Mouse (Mus musculus): ENCODE data around the gene B3galt1.

B3galt1 gene

DNA sequence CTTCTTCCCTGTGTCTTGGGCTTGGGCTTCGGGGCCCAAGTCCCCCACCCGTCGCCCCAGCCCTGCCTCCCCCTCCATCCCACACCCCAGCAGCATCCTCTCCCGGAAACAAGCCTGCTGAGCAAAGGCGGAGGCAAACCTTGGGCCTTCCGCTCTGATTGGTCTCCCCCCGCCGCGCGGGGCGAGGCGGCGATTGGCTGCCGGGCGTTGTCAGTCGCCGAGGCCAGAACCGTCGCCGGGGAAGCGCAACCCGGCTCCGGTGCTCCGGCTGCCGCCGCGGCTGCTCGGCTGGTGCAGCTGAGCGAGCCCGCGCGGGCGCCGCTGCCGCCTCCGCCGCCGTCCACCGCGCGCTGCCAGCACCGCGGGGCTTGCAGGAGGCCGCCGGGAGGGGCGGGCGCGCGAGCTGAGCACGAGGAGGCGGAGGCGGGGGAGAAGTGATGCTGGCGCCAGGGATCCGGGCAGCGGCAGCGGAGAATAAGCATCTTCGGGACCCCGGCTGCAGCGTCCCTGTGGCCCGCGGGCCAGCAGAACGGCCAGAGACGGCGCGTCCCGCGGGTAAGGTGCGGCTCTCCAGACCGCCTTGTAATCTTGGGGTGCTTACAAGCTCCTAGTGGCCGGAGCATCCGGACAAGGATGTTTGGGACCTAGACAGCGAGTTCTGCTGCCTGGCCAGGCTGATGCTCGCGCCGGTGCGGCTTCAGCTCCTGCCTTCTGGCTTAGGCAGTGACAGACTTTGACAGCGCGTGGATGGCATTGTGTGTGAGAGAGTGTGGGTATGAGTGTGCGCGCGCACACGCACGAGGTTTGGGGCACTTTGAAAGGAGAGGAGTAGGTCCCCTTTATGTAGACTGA lies at the start of gene B3galt1:
Gene B3galt1, plus strand, starts transcription at position 392 of the 852 bp plus-strand sequence.
- peak; percentile 50 for DNase-seq

DNA sequence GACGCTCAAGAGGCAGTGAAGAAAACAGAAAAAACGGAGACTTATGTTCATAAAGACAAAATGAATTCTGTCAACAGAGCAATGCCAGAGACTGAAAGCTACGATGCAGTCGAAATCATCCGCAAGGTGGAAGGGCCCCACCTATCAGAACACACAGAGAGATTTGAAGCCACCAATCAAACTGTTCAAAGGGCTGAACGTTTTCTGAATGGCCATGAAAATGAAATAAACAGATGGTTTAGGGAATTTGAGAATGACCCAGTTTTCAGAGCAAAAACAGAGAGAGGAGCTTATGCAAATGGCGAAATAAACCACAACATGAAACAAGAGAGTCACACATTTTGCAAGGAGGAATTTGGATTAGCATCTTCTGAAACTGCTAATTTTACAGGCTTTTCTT lies 49.3 kb upstream of the B3galt1 start:
- DNase-seq, result no peak

DNA sequence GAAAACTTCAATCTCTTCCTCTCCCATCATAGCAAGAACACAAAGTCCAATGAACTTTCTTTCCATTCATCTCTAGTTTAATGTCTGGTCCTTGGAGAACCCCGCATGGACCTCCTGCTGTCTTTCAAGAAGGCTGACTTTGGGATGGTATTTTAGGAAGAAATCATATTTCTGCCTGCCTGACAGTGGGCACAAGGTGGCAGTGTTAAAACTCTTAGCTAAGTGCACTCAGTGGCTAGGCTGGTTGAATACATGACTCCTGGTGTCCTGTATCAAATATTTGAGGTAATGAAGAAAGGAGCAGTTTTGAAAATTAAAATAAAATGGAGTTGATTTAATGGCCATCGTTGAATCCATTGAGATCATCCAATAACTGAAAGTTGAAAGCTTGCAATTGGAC lies 30.3 kb upstream of the B3galt1 start:
- no peak for DNase-seq

DNA sequence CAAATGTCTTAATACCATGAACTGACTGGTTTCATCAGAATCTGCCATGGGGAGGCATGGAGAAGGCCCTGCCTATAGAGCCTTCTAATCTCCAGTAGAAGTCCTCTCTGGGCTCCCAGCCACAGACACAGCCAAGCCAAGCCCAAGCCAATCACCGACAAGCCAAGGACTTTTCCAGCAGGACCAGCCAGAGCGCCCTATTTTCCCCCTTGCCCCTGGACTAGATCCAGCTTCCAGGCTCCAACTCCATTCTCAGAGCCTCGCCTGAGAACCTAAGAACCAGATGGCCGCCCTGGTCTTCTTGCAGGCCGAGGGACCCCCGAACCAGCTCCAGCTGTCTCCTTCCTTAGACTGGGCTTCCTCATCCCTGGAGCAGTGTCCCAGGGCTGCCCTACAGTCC lies 26.2 kb upstream of the B3galt1 start:
- no peak for DNase-seq

DNA sequence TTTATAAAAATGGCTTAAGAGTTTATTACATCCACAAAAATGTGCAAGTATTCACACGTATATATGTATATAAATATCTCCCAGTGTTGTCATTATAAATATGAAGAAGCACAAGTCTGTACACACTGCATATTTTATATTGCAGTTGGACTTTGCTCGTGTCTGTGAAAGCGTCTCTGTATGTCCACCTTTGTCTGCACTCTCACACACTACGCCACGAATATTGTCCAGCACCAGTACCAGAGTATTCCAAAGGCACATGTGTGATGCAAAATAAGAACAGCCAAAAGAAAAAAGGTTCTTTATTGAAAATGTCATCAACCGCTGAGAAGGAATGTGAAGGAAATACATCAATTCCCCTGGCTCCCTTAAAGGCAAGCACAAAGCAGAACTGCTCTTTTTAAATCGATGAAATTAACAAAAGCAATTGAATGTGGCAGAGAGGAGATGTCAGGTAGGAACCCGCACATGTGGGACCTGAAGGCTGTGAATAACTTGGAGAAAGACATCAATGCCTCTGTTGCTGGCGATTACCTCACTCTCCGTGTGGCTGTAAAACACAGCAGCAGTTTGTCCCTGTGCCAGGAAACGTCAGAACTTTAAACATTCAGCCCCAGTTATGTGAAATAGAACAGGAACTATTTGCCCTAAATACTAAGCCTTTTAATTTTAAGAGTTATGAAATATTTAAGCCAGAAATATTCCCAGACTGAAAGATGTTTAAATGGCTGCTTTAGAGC lies 23.5 kb upstream of the B3galt1 start:
- DNase-seq, result no peak

DNA sequence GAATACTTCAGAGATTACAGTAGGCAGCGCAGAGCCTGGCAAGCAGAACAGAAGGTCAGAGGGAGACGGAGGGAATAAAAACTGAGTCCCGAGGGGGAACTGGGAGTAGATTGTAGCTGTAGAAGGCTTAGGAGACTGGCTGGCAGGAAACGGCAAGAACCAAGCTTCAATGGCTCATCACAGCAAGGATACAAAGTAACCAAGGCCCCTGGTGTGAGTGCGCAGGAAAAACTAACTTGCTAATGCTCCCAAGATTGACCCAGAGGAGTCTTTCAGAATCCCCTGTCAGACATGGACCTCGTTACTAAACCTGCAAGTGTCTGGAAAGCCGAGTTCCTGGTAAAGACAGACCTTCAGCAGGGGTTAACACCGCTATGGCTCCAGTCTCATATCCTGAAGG lies 21.2 kb upstream of the B3galt1 start:
- DNase-seq, result no peak

DNA sequence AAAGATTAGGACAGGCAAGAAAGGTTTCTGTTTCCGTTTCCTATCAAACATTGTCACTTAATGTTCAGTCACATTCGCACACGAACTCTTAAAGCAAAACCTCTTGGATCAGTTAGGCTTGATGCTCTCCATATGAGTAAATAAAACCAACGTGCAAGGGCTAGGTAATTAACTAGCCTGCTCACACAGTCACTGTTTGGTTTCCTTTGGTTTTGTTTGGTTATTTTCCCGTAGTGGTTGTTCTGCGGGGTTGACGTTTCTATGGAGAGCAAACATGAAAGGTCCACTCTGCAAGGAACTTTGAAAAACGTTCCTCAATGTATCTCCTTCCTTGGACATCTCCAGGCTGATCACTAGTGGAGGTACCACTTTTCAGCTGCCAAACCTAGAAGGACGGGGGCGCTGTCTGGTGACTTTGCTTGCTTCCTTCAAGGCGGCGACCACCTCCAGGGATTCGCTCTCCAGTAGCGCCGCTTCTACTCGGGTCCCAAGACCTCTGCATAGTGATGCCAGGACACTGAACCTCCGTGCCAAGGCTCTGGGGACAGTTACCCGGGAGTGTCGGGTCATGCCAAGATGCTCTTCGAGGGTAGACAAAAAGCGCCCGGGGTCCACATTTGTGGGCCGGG lies 706 bp upstream of the B3galt1 start:
- peak; percentile 4 for DNase-seq

DNA sequence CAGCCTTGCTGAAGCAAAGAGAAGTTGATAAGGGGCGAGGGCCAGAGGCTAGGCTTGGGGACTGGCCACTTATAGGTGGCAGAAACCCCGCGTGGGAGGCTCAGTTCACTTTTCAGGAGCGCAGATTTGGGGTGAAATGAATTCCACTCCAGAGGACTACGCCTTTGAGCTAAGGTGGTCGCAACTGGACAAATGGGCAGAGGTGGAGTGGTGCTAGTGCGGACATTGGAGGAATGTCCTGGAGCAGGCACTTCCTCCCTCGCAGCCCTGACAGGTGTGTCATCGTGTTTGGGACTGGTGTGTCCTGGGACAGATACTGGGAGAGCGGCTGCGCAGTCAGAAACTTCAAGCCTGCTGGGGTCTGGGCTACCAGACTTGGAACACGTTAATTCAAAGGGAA lies 895 bp downstream of the B3galt1 start:
- no peak for DNase-seq

DNA sequence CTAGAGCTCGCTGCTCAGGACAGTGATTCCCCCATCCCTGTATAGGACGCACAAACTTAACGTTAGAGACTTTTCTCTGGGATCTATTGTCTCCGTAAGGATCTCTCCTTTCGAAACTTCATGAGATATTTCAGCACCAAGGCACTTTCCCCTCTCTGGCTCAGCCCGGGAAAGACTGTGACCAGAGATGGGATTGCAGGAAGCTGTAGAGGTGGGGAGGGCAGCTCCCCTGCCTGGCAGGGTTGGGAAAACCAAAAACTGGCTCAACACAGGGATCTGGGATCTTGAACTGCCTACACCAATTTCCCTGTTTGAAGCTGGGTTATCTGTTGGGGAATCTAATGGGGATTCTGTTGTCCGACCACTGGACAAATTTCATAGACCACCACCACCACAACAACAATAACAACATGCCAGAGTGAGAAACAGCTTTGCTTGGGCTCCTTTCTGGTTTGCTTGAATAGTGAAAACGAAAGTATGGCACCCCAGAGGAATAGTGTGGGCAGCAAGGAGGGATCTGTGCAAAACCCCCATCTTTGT lies 1.5 kb downstream of the B3galt1 start:
- no peak for DNase-seq

DNA sequence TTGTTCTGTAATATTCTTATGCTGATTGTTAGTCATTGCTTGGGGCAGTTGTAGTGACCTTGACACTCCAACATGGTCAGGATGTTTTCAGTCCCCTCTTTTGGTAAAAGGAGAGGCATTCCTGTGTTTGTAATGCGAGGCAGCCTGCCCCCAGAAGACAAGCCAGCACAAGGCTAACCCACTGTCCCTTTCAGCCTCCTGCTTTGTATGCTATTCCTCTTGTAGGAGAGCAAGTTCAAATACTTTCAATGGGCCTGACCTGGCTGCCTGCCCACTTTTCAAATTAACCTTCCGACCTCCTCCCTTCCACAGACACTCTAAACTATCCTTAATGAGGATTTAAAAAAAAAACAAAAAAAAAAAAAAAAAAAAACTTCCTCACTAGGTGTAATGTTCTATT lies 11.0 kb downstream of the B3galt1 start:
- no peak for DNase-seq

DNA sequence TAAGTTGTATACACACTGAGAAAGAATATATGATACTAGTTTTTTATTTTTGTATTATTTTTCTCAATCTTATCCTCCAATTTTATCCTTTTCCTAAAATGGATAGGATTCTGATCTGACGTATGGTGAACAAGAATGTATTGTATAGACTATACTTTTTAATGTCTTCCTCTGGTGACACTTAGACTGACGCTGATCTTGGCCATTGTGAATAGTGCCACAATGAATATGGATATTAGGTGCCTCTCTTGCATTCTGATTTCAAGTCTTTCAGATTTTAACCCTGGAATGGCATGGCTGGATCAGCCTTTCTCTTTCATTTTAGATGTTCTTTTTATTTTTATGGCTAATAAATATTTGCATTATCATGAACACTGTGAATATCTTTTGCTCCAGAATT lies 17.4 kb downstream of the B3galt1 start:
- no peak for DNase-seq

DNA sequence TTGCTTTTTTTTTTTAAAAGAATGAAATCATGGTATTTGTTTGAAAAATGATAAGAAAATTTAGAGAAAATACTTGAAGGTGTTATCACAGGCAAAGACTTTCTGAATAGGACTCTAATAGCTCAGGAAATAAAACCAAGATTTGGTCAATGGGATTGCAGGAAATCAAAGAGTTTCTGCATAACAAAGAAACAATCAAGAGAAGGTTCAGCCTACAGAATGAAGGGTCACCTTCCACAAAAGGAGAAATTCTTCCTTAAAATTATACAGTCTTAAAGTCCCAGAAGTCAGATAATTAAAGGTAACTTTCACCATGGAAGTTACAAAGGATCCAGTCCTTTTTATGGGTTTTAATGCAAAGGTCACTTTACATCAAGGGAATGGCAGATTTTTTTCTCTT lies 24.7 kb downstream of the B3galt1 start:
- DNase-seq, result no peak

DNA sequence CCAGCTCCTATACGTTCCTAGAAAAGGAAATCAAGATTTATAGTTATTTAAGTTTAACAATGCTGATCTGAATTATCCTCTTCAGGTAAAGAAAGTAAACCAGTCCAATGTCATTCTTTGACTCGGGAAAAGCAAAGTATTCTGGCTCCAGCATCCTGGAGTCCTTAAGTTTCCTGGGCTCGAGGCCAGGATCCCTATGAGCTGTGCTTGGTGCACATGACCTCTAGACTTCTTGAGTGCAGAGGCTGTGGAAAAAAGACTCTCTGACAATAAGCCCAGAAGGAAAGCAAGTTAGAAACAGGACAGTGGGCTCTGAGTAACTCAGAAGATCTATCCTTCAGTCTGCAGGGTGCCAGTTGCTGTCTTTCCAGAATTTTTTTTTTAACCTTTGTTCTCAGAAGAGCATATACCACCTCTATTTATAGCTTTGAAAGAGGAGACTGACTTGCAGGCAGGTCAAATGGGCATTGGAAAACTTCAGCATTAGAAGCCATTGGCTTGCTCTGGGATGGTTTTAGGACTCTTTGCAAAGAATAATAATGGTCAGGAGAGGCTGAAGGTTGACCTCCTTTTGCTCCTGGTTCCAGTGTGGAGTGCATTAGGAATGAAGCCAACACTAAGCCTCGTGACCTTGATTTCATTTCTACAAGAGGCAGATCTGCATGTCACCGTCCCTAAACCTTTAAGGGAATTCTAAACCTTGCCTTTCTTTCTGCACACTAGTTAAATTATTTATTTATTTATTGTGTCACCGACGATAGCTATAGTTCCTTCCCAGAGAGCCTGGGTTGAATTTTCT lies 26.4 kb downstream of the B3galt1 start:
- DNase-seq, result peak; percentile 4

DNA sequence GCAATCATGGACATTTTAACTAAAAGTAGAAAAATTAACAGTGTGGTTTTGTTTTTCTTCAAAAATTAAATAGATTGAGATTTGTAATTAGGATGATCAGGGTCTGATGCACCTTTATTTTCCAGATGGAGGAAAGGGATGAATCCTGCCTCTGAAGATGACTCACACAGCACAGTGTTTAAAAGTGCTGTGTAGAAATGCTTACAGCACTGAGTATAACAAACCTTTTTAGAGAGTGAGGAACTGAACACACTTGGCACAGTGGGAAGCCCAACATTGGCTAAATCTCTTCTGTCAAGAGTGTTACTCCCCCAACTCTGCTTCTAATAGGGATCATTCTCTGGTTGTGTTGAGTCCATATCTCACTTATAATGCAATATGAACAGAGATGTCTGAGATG lies 57.2 kb downstream of the B3galt1 start:
- DNase-seq, result no peak

DNA sequence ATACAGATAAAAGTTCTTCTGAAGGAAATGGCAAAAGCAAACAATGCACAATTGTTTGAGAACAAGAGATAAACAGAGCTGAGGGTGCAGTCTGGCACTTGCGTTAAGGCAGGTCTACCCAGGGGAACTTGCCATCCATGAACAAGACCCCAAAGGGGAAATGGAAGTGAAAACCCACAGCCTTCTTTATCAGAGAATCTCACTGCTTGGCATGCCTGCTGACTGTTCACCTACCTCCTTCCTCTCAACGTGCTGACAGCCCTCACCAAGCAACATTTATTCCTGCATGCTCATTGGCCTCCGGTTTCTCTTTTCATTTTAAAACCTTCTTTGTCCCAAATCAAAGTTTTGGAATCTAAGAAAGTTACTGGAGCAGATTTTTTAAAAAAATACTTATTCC lies 62.0 kb downstream of the B3galt1 start:
- no peak for DNase-seq

DNA sequence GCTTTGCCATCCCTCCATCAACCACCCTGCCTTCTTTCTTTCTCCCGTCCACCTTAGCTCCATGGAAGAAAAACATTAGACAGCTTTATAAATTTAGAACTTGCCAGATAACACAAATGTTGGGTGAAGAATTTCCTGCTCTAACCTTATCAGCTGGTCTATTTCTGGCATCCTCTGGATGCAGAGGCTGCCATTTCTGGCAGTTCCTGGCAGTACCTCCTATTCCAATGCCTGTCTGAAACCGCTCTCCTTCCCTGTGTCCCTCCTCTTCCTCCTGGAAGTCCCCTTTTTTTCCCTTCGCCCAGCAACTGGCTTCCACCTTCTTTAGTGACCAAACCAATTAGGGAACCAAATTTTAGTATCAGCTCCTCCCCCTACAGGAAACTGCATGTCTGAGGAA lies 62.6 kb downstream of the B3galt1 start:
- no peak for DNase-seq

DNA sequence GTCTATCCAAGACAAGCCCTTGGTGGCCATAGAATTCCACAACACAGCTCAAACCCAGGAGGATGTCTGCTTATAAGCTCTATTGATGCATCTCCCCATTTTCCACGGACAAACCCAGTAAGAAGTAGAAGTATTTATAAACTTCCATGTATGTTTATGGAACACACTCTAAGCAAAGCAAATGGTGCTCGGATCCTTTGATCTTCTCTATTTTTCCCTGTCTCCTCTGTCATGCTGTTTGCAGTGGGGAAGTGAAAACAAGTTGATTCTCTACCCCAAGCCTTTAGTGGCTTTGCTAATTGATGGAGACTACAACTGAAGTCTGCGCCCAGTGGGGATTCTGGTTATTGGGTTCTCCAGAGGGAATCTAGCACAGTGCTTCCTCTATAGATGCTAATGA lies 89.2 kb downstream of the B3galt1 start:
- no peak for DNase-seq

DNA sequence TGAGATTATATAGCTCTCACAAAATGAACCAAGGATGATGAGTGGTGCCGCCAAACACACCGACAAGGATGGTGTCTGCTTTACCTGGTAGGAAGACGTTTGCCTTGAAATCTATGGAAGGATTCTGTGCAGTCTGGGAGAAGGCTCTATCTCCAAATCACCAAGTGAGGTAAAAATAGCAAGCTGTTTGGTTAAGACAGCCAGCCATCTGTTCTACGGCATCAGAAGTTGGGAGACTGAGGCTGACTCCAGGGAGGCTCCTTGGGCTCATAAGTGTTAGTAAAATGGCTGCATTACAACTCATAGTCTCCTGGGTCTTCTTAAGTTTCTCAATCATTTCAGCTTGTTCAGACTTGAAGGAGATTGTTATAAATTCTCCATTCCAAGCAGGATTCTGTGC lies 91.7 kb downstream of the B3galt1 start:
- no peak for DNase-seq

DNA sequence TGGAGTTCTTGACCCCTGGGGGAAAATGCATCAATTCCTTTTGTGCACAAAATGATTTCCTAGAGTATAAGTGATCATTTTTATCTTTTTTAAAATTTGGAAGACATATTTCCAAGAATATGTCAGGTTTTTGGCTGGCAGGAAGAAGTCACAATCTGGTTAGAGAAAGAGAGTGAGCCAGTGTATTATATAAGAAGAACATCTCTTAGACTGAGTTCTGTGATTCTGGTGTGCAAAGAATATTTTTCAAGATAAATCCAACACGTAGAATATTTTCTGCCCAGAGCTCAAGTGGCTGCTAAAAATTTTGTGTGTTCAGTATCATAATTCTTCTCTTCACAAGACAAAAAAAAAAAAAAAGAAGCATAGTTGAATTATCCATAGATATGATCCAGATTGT lies 92.4 kb downstream of the B3galt1 start:
- no peak for DNase-seq

DNA sequence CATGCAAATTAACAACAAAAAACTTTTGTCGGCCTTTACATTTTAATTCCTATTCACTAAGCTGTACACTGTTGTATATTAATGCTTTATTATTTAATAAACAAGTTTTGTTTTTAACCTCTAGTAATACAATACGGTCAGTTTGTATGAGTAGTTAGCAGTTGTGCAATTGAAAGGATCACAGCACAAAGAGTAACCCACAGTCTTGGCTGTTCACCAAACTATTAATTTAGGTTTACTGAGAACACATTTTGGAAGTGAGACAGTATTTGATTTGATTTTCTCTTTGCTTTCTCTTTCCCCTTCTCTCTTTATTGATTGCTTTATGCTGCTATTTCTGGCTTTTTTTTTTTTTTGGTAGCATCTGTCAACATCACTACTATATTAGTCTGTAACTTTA lies 106.0 kb downstream of the B3galt1 start:
- DNase-seq, result no peak

DNA sequence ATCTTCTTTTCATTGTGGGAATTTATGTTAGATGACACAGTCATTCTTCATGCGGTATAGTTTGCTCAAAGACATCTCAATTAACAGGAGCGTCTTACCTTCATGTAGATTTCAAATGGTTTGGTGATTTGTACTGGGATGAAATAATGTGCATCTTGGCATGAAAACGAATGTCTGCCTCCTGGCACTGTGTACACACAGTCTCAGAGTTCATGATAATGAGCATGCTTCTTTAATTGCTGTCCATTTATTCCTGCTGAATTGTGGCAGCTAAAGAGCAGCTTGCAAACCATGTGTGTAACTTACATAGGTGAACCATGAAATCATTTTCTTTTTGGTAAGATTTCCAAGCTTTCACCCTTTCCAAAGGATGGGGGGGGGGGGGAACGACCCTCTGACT lies 112.0 kb downstream of the B3galt1 start:
- DNase-seq, result no peak

DNA sequence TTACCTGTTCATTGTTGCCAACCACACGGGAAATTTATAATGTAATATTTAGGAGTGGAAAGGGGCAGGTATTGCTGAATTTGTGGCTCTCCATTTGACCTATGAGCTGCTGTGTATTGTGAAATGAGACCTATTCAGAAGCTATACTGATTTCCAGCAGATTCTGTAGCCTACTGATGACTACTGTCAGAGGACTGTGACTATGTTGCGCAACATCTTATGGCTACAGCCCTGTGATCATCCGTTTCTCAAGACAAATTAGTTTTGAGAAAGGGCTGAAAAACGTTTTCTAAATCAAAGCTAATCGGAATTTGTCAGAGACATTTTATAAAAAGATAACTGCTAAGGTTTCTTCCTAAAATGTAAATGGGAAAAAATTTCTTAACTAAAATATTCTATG lies 158.6 kb downstream of the B3galt1 start:
- DNase-seq, result no peak

DNA sequence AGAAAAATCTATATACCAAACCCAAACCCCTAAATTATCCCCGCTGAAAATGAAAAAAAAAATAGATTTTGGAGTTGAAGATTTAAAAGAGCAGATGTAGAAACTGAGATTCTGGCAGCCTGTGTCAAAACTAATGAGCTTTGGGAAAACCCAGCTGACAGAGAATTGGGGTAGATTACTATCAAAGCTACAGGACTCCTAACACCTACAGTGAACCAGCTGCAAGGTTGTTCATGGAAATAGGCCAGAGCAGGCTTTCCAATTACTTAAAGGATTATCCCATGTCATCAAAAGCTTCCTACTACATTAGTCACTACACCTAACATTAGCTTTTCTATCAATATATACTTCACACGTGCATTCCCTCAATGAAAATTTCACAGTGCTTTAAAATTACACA lies 165.1 kb downstream of the B3galt1 start:
- no peak for DNase-seq
